Mouse (Mus musculus): ENCODE results near the gene Gm28363.
"Not testable (repeated sequence)": the region's sequence is repeated elsewhere in the genome, so short reads cannot be mapped to it uniquely, and the experiment has no call there.

Gm28363 gene

GRCm38 (mm10) chr1:117696831-117697230 lies at the start of gene Gm28363:
Gene Gm28363, plus strand, starts transcription at chr1:117697131.
- DNase-seq (ENCODE audit: low spot score) = not testable (repeated sequence)

DNA sequence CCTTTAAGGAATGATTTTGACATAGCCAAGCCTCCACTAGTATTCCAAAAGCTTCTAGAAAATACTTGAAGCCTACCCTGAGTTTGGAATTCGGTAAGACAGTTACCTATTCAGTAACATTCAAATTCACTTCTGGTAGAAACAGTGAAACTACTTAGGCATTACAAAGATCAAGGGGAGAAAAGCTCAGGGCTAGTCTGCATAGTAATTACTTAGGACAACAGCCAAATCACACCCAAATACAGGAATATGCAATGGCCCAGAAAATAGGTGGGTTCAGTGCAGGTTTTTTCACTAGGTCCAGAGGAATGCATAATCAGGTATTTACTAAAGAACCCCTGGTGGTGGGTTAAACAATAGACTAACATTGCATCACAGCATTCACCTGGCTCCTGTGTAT lies 46.7 kb upstream of the Gm28363 start:
- DNase-seq (ENCODE audit: low spot score) = not testable (repeated sequence)

All from adipocyte (in vitro differentiated cells).